Mouse (Mus musculus): ENCODE results near the gene Acss1.

DNA sequence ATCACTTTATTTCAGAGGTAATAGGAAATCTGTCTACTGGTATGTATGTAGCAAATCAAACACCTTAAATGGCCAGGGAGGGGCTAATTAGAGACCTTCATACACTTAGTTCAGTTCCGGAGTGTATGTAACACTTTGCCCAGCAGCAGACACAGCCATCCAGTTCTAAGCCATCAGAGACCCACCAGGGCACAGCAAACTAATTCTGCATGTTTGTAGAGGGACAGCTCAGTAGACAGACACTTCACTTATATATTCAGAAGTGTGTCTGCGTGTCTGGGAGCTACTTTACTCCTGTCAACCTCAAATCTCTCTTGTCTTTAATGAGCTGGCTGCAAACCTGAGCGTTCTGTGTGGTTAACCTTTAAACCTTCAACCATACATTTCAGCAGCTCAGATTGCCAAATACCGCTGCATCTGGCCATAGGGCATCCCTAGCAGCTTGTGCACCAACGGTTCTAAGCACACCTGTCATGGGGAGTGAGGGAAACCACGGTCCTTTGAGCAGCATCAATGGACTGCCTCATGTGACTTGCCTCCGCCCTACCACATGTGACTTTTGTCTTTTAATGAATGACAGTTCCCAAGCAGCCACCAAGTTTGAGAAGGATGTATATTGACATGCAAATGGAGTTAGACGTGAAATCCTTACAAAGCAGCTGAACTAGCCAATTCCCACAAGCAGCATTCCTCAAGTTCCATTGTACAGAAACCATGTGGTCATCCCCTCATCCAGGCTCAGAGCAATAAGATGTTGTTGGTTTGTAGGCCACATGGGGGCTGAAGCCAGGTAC, 11.1 kb downstream of the Acss1 start:
- TF ChIP-seq CTCF (IDR thresholded peaks at IDR 0.05; ENCODE audit: borderline replicate concordance, extremely low read depth, insufficient read depth, insufficient read length) = no peak
- TF ChIP-seq POLR2A (IDR thresholded peaks at IDR 0.05; ENCODE audit: borderline replicate concordance, extremely low read depth, insufficient read depth, insufficient read length, poor library complexity, severe bottlenecking) = no peak
